Mouse (Mus musculus): Measurements from ENCODE around the gene Olfr887.

DNA sequence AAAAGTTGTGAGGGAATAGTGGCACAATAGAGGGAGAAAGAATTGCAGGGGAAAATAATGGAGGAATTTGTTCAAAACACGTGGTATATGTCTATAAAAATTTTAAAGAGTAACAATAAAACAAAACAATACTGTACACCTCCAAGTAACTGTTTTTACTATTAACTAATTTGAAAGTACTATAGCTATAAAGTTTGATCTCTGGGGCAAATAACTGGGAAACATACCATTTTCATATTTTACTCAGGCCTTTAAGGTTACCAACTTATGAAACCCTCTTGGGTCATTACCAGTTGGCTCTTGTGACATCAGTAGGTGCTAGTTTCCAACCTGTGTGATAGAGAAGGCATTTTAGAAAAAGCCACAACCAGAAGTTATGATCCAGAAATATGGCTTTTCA is at the start of gene Olfr887:
- TF ChIP-seq EP300 (optimal IDR thresholded peaks at IDR 0.05) (no peak), CTCF (IDR thresholded peaks at IDR 0.05; ENCODE audit: low read depth) (no peak)

Data from stomach, postnatal 0 days (tissue).